9 mouse cellular contexts compared by ENCODE assay signal in the genomic region with DNA sequence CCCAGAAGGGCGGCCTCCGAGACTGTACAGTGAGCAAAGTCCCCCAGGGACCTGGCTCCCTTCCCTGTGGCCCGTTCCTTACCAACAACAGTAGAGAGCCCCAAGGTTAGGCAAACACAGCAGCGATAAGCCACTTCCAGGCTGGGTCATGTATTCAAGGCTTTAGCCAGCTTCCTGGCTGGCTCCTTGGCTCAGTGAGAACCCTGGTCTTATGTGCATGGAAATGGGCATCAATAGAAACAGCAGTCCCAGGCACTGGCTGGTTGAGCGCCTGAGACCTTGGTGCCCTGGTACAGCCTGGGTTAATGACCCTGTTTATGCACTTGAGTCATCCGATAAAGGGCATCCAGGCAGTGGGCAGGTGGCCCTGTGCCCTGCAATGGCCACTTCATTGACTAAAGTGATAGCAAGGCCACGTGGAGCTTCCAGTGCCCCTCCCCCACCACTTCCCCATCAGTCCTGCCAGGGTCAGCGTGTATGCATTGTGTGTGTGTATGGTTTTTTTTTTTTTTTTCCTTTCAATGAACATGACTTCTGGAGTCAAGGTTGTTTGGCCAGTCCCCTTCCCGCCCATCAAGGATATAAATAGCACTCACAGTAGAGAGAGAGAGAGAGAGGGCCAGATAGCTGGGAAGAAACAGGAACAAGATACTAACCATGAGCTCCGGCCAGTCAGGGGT. TPM values are rescaled to one million over a fixed set of nuclear protein-coding genes. Genes with fewer than 3 reads are reported as not detected.
A peak's percentile ranks its signal among the peaks of the same experiment; 100 is the strongest.
DNase-seq lines count a peak whose midpoint lies in the region; ATAC-seq and TF ChIP-seq lines count a peak whose summit lies in the region.
"Had no signal": no experiment of that assay in that cellular context is flagged by ENCODE, and none has a peak within 500 bp of the region (broad histone marks: within the 10 kb centered on the region; RNA-seq: fewer than 3 reads in every experiment).

Gene Nr0b2, plus strand, starts transcription at position 609 of the 680 bp plus-strand sequence.

- TF ChIP-seq CTCF in midbrain, postnatal 0 days (IDR thresholded peaks at IDR 0.05): no peak

- H3K4me1 ChIP-seq in heart, embryonic 14.5 days (ENCODE audit: control insufficient read depth in 2 of 2, insufficient read depth in 2 of 2, low read length in 2 of 2): peaks cover 15 to 16% of the 10 kb centered on the region in 2 experiments
- H3K4me1 ChIP-seq in liver, embryonic 16.5 days (ENCODE audit: control insufficient read depth, low read depth, low read length): peaks cover 22% of the 10 kb centered on the region
- no peaks in the 10 kb centered on the region for H3K4me1 ChIP-seq in midbrain, postnatal 0 days (ENCODE audit: insufficient read depth, low read length)

- 0 out of 2 replicates have a peak, but pooled peaks cover 4% of the 10 kb centered on the region for H3K36me3 ChIP-seq in heart, embryonic 14.5 days (ENCODE audit: control insufficient read depth, insufficient read depth, low read length)
- no peaks in the 10 kb centered on the region for H3K36me3 ChIP-seq in liver, embryonic 16.5 days (ENCODE audit: control insufficient read depth, insufficient read depth)
- no peaks in the 10 kb centered on the region for H3K36me3 ChIP-seq in midbrain, postnatal 0 days (ENCODE audit: insufficient read depth, low read length)

- ATAC-seq in heart, embryonic 14.5 days (ENCODE audit: insufficient number of reproducible peaks, insufficient read depth, low FRiP score, low read depth): peak; percentile 38
- no peak for ATAC-seq in liver, embryonic 16.5 days (ENCODE audit: low read depth)
- ATAC-seq in midbrain, postnatal 0 days (ENCODE audit: low FRiP score): no peak

- peak; percentile 24 to 55 for DNase-seq in cerebellum, postnatal 14 days
- DNase-seq in cerebellum, adult 8-10 months: no peak
- peak; percentile 88 to 95 for DNase-seq in adrenal gland, adult (ENCODE audit: inconsistent age in 2 of 2, low spot score in 1 of 2)
- DNase-seq in layer of hippocampus, adult 18-20 months (ENCODE audit: low spot score in 2 of 2): no peak
- DNase-seq in embryo, embryonic 11 days: no peak
- DNase-seq in midbrain, postnatal 0 days (ENCODE audit: low spot score): no peak
- DNase-seq: retina, postnatal 1 day had no signal

- no peaks in the 10 kb centered on the region for H3K9me3 ChIP-seq in heart, embryonic 14.5 days (ENCODE audit: control insufficient read depth, low read length)
- H3K9me3 ChIP-seq in liver, embryonic 16.5 days (replicated peaks; ENCODE audit: control insufficient read depth, low read length): no peaks in the 10 kb centered on the region
- no peaks in the 10 kb centered on the region for H3K9me3 ChIP-seq in midbrain, postnatal 0 days (ENCODE audit: low read length)

- H3K9ac ChIP-seq in heart, embryonic 14.5 days (ENCODE audit: low read length): peak within 1 kb of the TSS; percentile 74
- no peak within 1 kb of the TSS for H3K9ac ChIP-seq in liver, embryonic 16.5 days (ENCODE audit: low read depth, low read length)
- no peak within 1 kb of the TSS for H3K9ac ChIP-seq in midbrain, postnatal 0 days (replicated peaks; ENCODE audit: low read length, poor library complexity, severe bottlenecking)

- WGBS in heart, embryonic 14.5 days: 36% methylated on average over 10 of the region's 10 CpGs
- WGBS in liver, embryonic 16.5 days (ENCODE audit: insufficient replicate concordance): 35% methylated on average over 10 of the region's 10 CpGs
- WGBS in midbrain, postnatal 0 days: 73% methylated on average over 10 of the region's 10 CpGs

- peak within 1 kb of the TSS; percentile 41 to 51 for H3K4me3 ChIP-seq in heart, embryonic 14.5 days (ENCODE audit: control insufficient read depth in 1 of 2, insufficient read depth in 1 of 2, low read depth in 1 of 2, low read length in 2 of 2)
- H3K4me3 ChIP-seq in liver, embryonic 16.5 days (ENCODE audit: low read depth, low read length): no peak within 1 kb of the TSS
- H3K4me3 ChIP-seq in midbrain, postnatal 0 days (ENCODE audit: low read depth, low read length): no peak within 1 kb of the TSS

- H3K4me2 ChIP-seq in heart, embryonic 14.5 days (ENCODE audit: low read length): peak within 1 kb of the TSS; percentile 66
- H3K4me2 ChIP-seq in liver, embryonic 16.5 days (ENCODE audit: low read depth, low read length): peak within 1 kb of the TSS; percentile 8; the same call in 1 of the 2 replicates
- no peak within 1 kb of the TSS for H3K4me2 ChIP-seq in midbrain, postnatal 0 days (ENCODE audit: low read depth, low read length, poor library complexity, severe bottlenecking)

- H3K27me3 ChIP-seq in heart, embryonic 14.5 days (ENCODE audit: control insufficient read depth, insufficient read depth, low read length): no peaks in the 10 kb centered on the region
- H3K27me3 ChIP-seq in liver, embryonic 16.5 days (ENCODE audit: control insufficient read depth, insufficient read depth, low read depth, low read length): no peaks in the 10 kb centered on the region
- H3K27me3 ChIP-seq in midbrain, postnatal 0 days (ENCODE audit: insufficient read depth, low read length): no peaks in the 10 kb centered on the region

- H3K27ac ChIP-seq in heart, embryonic 14.5 days (replicated peaks in 1 of 2; ENCODE audit: control insufficient read depth in 1 of 2, insufficient read depth in 1 of 2, low read depth in 2 of 2, low read length in 2 of 2): peak within 1 kb of the TSS; percentile 87 to 91
- no peak within 1 kb of the TSS for H3K27ac ChIP-seq in liver, embryonic 16.5 days (ENCODE audit: low read length)
- no peak within 1 kb of the TSS for H3K27ac ChIP-seq in midbrain, postnatal 0 days (ENCODE audit: low read depth, low read length)

RNA-seq across cellular contexts. Expression of gene Nr0b2, which starts in this region (rescaled TPM):
- polyA plus RNA-seq in heart, embryonic 14.5 days (2014; fragmentation: Nextera tagmentation; extraction: Ambion mirVana): 15.8 and 18.7 TPM in 2 replicates
- polyA plus RNA-seq in liver, embryonic 16.5 days (2015; fragmentation: Nextera tagmentation; extraction: Ambion mirVana): 0.49 and 0.90 TPM in 2 replicates
- not detected for total RNA-seq in layer of hippocampus, adult 18-20 months (2021)
- total RNA-seq in midbrain, postnatal 0 days (2014; rRNA removed): not detected in 2 replicates
- not detected in 2 replicates for polyA plus RNA-seq in midbrain, postnatal 0 days (2015; fragmentation: Nextera tagmentation; extraction: Ambion mirVana)

Comparison
In these comparisons a context has a peak if more than half of its experiments do, and no peak if none do; other contexts are left out.
1. DNase-seq: peak in cerebellum, postnatal 14 days (2 of 2) and adrenal gland, adult (2 of 2); none in cerebellum, adult 8-10 months (single experiment), layer of hippocampus, adult 18-20 months (0 of 2), embryo, embryonic 11 days (single experiment) and midbrain, postnatal 0 days (single experiment).
2. H3K27ac ChIP-seq: peak in heart, embryonic 14.5 days (2 of 2); none in liver, embryonic 16.5 days (single experiment) and midbrain, postnatal 0 days (single experiment).
3. H3K4me3 ChIP-seq: peak in heart, embryonic 14.5 days (2 of 2); none in liver, embryonic 16.5 days (single experiment) and midbrain, postnatal 0 days (single experiment).